Mouse (Mus musculus) NIH3T3 (cell line): ENCODE data around the gene Idua.

Source experiments
- DNase-seq: peaks from one replicate; pipeline ENCODE4 v3.0.0-alpha.2; 2012; ENCODE audit warnings: low read depth

The Idua gene

DNA sequence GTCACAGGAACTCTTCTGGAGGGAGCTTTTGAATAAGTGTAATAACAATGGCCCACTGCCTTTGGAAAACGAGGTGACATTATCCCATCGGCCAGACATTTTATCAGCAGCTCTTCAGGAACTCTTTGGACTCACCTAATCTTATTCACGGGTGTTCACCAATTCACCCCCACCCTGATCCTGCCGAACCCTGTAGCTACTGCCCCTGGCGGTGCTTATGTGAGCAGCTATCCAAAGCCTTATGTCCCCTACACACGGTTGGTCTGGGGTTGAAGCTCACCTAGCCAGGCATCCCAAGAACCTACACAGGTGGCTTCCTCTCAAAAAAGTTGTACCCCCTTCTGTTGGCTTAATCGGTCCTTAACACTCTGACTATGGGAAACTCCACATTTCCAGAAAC is 59.6 kb downstream of the Idua start:
- no peak for DNase-seq

DNA sequence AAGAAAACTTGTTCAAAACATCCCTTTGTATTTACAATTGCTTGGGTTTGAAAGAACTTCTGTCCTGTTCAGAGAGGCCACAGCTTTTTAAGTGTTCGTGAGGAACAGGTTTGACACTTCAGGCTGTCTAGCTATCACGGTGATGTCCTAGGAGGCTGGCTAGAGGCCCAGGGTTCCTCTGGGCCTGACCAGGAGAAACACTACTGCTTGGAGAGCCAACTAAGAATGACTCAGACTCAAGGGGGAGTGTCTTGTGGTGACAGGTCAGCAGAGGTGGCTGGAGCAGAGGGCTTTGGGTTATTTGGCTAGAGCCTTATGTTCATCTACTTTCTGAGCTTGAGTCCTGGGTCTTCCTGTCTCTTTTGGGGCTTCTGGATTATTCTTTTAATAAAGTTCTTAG is 63.9 kb downstream of the Idua start:
- DNase-seq = peak; percentile 65

- DNase-seq = peak; percentile 51
Measured at GRCm38 (mm10) chr5:108726557-108727248, 66.6 kb downstream of the Idua start.

DNA sequence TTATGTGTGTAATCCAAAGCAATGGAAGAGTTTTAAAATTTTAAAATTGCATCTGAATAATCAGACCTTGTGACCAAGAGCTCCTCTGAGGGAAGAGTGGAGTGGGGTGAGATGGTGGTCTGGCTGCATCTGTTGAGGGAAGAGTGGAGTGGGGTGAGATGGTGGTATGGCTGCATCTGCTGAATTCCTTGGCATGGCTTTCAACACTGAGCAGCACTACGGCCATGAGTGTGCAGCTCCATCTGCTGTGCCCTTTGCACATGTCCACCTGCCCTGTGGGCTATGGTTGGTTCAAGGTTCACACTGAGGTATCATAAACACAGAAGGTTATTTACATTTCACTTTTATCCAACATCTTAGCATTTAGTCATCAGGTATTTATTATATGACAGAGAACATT is 67.3 kb downstream of the Idua start:
- no peak for DNase-seq
